Mouse (Mus musculus): ENCODE measurements at regions not wholly inside any gene's neighbourhood (a gene's known extent, or its start where the extent isn't known, plus 50 kb on each side); places are given as distances from the start of the nearest gene placed in this dataset. TPM values are rescaled to one million over a fixed set of nuclear protein-coding genes. Genes with fewer than 3 reads are reported as not detected.
A peak's percentile ranks its signal among the peaks of the same experiment; 100 is the strongest.

- peak; percentile 71 for ATAC-seq
- Histone ChIP-seq H3K9me3 (ENCODE audit: control insufficient read depth, low read length) (no peaks in the 10 kb centered on the region), H3K36me3 (ENCODE audit: control insufficient read depth, insufficient read depth) (no peaks in the 10 kb centered on the region), H3K27me3 (replicated peaks; ENCODE audit: control insufficient read depth, insufficient read depth, low read length) (no peaks in the 10 kb centered on the region), H3K9ac (replicated peaks; ENCODE audit: low read depth, low read length) (no peak overlapping the region), H3K27ac (ENCODE audit: low read length) (no peak overlapping the region), H3K4me1 (replicated peaks; ENCODE audit: control insufficient read depth, insufficient read depth, low read length) (peaks cover 7% of the 10 kb centered on the region), H3K4me3 (replicated peaks; ENCODE audit: low read length) (no peak overlapping the region), H3K4me2 (ENCODE audit: low read length) (no peak overlapping the region)
- 14% methylated on average over 9 of the region's 9 CpGs for WGBS
Measured at GRCm38 (mm10) chr1:12636326-12637147, 1222.6 kb downstream of the A830018L16Rik start.

- Histone ChIP-seq H3K27me3 (replicated peaks; ENCODE audit: control insufficient read depth, insufficient read depth, low read length) (no peaks in the 10 kb centered on the region), H3K9me3 (ENCODE audit: control insufficient read depth, low read length) (no peaks in the 10 kb centered on the region), H3K4me1 (replicated peaks; ENCODE audit: control insufficient read depth, insufficient read depth, low read length) (peaks cover 7% of the 10 kb centered on the region), H3K27ac (ENCODE audit: low read length) (no peak overlapping the region), H3K36me3 (ENCODE audit: control insufficient read depth, insufficient read depth) (no peaks in the 10 kb centered on the region), H3K9ac (replicated peaks; ENCODE audit: low read depth, low read length) (no peak overlapping the region), H3K4me2 (ENCODE audit: low read length) (no peak overlapping the region), H3K4me3 (replicated peaks; ENCODE audit: low read length) (no peak overlapping the region)
- WGBS: 36% methylated on average over 4 of the region's 4 CpGs
- ATAC-seq: peak; percentile 84
Measured at GRCm38 (mm10) chr1:12640983-12641382, 1227.1 kb downstream of the A830018L16Rik start.

Small RNAs in the stretch of these regions (microRNA-seq; reads per million reads assigned to microRNA genes)
- not detected for gene Mir6341
